Mouse (Mus musculus) MEL (cell line): ENCODE data around the gene Thsd7b.

Experiments used
- CHD2 ChIP-seq: IDR thresholded peaks from 2 replicates; pipeline ENCODE4 v1.6.1; 2011; ENCODE audit warnings: low read length, improper control_type of control experiment
- CTCF ChIP-seq, 3 experiments: IDR thresholded peaks in 2 of 3; conservative IDR thresholded peaks in 1 of 3; 2 replicates each; pipeline ENCODE4 v1.5.1; 2011 to 2012; ENCODE audit warnings: low read length in 3 of 3, low read depth in 2 of 3, mild to moderate bottlenecking in 2 of 3, improper control_type of control experiment in 1 of 3, inconsistent platforms in 1 of 3, mixed read lengths in 1 of 3, moderate library complexity in 1 of 3; ENCODE audit not compliant: control insufficient read depth in 1 of 3, insufficient read depth in 1 of 3, poor library complexity in 1 of 3, severe bottlenecking in 1 of 3
- E2F4 ChIP-seq: IDR thresholded peaks from 2 replicates; pipeline ENCODE4 v1.6.1; 2011; ENCODE audit warnings: low read depth, low read length, improper control_type of control experiment, borderline replicate concordance
- MAX ChIP-seq: IDR thresholded peaks from 2 replicates; pipeline ENCODE4 v1.6.1; 2011; ENCODE audit warnings: low read length, improper control_type of control experiment
- MEF2A ChIP-seq: IDR thresholded peaks from 2 replicates; pipeline ENCODE4 v1.6.1; 2014; ENCODE audit warnings: low read depth, mild to moderate bottlenecking, inconsistent platforms, low read length, improper control_type of control experiment; ENCODE audit not compliant: poor library complexity, insufficient replicate concordance, severe bottlenecking; ENCODE audit errors: extremely low read depth
- POLR2A ChIP-seq, 2 experiments: IDR thresholded peaks; 2 replicates each; pipeline ENCODE4 v1.6.1; 2011 to 2012; ENCODE audit warnings: low read length in 2 of 2, mild to moderate bottlenecking in 2 of 2, control low read depth in 1 of 2, improper control_type of control experiment in 1 of 2, low read depth in 1 of 2, moderate library complexity in 1 of 2; ENCODE audit not compliant: control insufficient read depth in 1 of 2, insufficient read depth in 1 of 2, poor library complexity in 1 of 2
- POLR2AphosphoS2 ChIP-seq: IDR thresholded peaks from 2 replicates; pipeline ENCODE4 v1.6.1; 2011; ENCODE audit warnings: low read length, improper control_type of control experiment
- TCF12 ChIP-seq: IDR thresholded peaks from 2 replicates; pipeline ENCODE4 v1.6.1; 2014; ENCODE audit warnings: low read depth, mild to moderate bottlenecking, inconsistent platforms, low read length, improper control_type of control experiment, moderate library complexity
- USF1 ChIP-seq: IDR thresholded peaks from 2 replicates; pipeline ENCODE4 v1.6.1; 2014; ENCODE audit warnings: low read depth, mild to moderate bottlenecking, inconsistent platforms, low read length, improper control_type of control experiment, moderate library complexity

- TF ChIP-seq CTCF (IDR thresholded peaks at IDR 0.05 in 2 of 3, conservative IDR thresholded peaks at IDR 0.05 in 1 of 3; ENCODE audit: control insufficient read depth in 1 of 3, insufficient read depth in 1 of 3, low read depth in 2 of 3, low read length in 3 of 3, poor library complexity in 1 of 3, severe bottlenecking in 1 of 3), result no peak
- no peak for TF ChIP-seq TCF12
- no peak for TF ChIP-seq USF1
- TF ChIP-seq POLR2A (IDR thresholded peaks at IDR 0.05; ENCODE audit: control insufficient read depth in 1 of 2, insufficient read depth in 1 of 2, low read depth in 1 of 2, low read length in 2 of 2, poor library complexity in 1 of 2), result no peak
- TF ChIP-seq E2F4, result no peak
- no peak for TF ChIP-seq MEF2A
- TF ChIP-seq MAX, result no peak
- TF ChIP-seq POLR2AphosphoS2, result no peak
- no peak for TF ChIP-seq CHD2
Measured at GRCm38 (mm10) chr1:129304173-129304572, 31.1 kb downstream of the Thsd7b start.
